Mouse (Mus musculus) myocyte (in vitro differentiated cells): ENCODE data around the gene Prss32.

Source experiments
- CEBPB ChIP-seq: IDR thresholded peaks from 2 replicates; pipeline ENCODE4 v1.6.1; 2011; ENCODE audit warnings: mild to moderate bottlenecking, moderate library complexity; ENCODE audit not compliant: poor library complexity, insufficient read depth, severe bottlenecking
- MYOG ChIP-seq, 3 experiments: IDR thresholded peaks; one replicate each; pipeline ENCODE4 v1.6.1; 2011; ENCODE audit warnings: control low read depth in 2 of 3, low read depth in 2 of 3, mild to moderate bottlenecking in 2 of 3; ENCODE audit not compliant: insufficient read length in 2 of 3, control insufficient read depth in 1 of 3, insufficient read depth in 1 of 3
- POLR2A ChIP-seq: IDR thresholded peaks from one replicate; pipeline ENCODE4 v1.6.1; 2011; ENCODE audit warnings: low read depth, mild to moderate bottlenecking, control low read depth, moderate library complexity; ENCODE audit not compliant: insufficient read length

DNA sequence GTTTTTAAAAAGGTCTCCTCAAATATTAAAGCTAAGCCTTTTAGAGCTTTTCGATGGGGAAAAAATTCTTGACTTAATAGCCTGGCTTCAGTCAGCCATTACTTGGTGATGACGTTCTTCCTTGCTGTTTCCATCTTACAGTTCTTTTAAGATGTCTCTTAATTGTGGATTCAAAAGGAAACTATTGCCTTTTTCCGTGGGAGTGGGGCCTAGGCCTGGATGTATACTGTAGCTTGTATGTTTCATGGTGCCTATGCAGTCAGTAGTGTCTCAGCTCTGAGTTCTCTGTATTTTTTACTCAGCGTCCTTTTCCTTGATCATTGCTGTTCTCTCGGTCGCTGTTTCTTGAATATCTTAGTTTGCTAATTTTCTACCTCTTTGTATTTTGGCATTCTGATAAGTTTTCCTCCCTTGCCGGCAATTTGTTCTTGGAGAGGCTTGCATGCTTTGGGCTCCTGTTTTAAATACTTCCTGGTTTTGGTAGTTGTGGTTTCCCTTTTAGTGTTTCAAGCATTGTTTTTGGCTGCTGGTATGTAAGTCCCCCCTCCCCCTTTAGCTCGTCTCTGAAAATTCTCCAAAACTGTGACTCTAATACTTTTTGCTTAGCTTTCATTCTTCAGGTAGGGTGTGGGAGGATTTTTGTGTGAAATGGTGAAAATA lies 39.1 kb upstream of the Prss32 start:
- no peak for TF ChIP-seq CEBPB
- TF ChIP-seq POLR2A: no peak
- no peak for TF ChIP-seq MYOG (IDR thresholded peaks at IDR 0.05; ENCODE audit: control insufficient read depth in 1 of 3, insufficient read depth in 1 of 3, insufficient read length in 2 of 3, low read depth in 2 of 3)
